23 mouse cellular contexts compared by ENCODE assay signal in the genomic region with DNA sequence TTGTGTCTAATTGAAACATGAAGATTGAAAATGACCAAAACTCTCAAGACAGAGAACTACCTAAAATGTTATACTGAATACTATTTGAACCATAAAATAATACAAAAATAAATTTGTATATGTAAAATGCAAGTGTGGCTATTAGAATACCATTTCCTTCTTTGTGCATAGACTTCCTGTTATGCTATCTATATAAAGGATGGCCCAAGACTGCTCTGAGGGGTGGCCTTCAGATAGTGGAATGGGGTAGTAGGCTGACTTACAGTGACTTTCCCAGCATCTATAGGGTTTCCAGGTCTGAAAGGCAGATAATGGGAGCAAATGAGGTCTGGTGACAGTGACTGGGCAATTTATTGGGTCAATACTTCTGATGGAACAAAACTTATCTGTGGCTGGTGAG. TPM values are rescaled to one million over a fixed set of nuclear protein-coding genes. Genes with fewer than 3 reads are reported as not detected.
"Had no signal": no experiment of that assay in that cellular context is flagged by ENCODE, and none has a peak within 500 bp of the region (broad histone marks: within the 10 kb centered on the region; RNA-seq: fewer than 3 reads in every experiment).

No protein-coding gene starts in this region.

- H3K4me1 ChIP-seq: midbrain, embryonic 13.5 days; midbrain, embryonic 15.5 days; neural tube, embryonic 12.5 days had no signal

- H3K36me3 ChIP-seq: liver, embryonic 15.5 days; lung, embryonic 15.5 days; midbrain, embryonic 13.5 days; midbrain, embryonic 15.5 days; neural tube, embryonic 12.5 days had no signal

- H3K9me3 ChIP-seq: liver, embryonic 15.5 days; lung, embryonic 15.5 days; megakaryocyte, embryonic 14.5 days; midbrain, embryonic 13.5 days; midbrain, embryonic 15.5 days; neural tube, embryonic 12.5 days had no signal

- DNase-seq: liver, postnatal 0 days; lung, adult 2 months; lung, postnatal 14 days; lung, postnatal 36 days; retina, postnatal 1 day; right cerebral cortex, adult 18-20 months; right cerebral cortex, postnatal 25 days; right cerebral cortex, postnatal 4 days; spleen, adult 18-20 months; thymus, adult 18-20 months; thymus, postnatal 14 days; thymus, postnatal 36 days had no signal

- H3K4me3 ChIP-seq: liver, embryonic 15.5 days; lung, embryonic 15.5 days; megakaryocyte, embryonic 14.5 days; midbrain, embryonic 13.5 days; midbrain, embryonic 15.5 days; neural tube, embryonic 12.5 days had no signal

- H3K9ac ChIP-seq: liver, embryonic 15.5 days; liver, postnatal 0 days; lung, embryonic 15.5 days; midbrain, embryonic 13.5 days; midbrain, embryonic 15.5 days; neural tube, embryonic 12.5 days had no signal

- H3K27me3 ChIP-seq: liver, embryonic 15.5 days; lung, embryonic 15.5 days; megakaryocyte, embryonic 14.5 days; midbrain, embryonic 13.5 days; midbrain, embryonic 15.5 days; neural tube, embryonic 12.5 days had no signal

- H3K27ac ChIP-seq: liver, embryonic 15.5 days; midbrain, embryonic 13.5 days; midbrain, embryonic 15.5 days; neural tube, embryonic 12.5 days had no signal

- ATAC-seq: liver, postnatal 0 days; lung, postnatal 0 days; midbrain, embryonic 13.5 days; midbrain, embryonic 15.5 days had no signal

RNA-seq across cellular contexts. Expression of a gene that starts 37.1 kb away (rescaled TPM):
- total RNA-seq: monocyte, adult 5-6 weeks had no signal
- polyA plus RNA-seq: liver, embryonic 15.5 days; macrophage; midbrain, embryonic 11.5 days; small intestine, adult 2 months had no signal
